Mouse (Mus musculus) adrenal gland, adult 2 months (tissue): ENCODE results near the gene Atp7b. TPM values are rescaled to one million over a fixed set of nuclear protein-coding genes. Genes with fewer than 3 reads are reported as not detected.

Experiments
- polyA plus RNA-seq: library from polyadenylated mRNA; depleted of rRNA; stranded (reverse); fragments of >200 nt; gene quantifications from 2 replicates; pipeline ENCODE4 v1.2.3, GENCODE M21; 2012; rRNA removed
- total RNA-seq, 2 experiments: library from RNA; stranded (reverse); gene quantifications; 2 replicates each; pipeline ENCODE4 v1.2.3; 2021

Atp7b gene
- total and polyA plus RNA-seq, 3 experiments: 0.09 to 1.2 (median 0.81) TPM

Other genes with a start within 250 kb of the Atp7b start
- gene Defb50, start 236.8 kb downstream of the Atp7b start, total RNA-seq: not detected
- gene Defb50, start 236.8 kb downstream of the Atp7b start, polyA plus RNA-seq: not detected in 2 replicates
- not detected for gene Defb2, start 220.4 kb downstream of the Atp7b start, total RNA-seq
- not detected in 2 replicates for gene Defb2, start 220.4 kb downstream of the Atp7b start, polyA plus RNA-seq
- gene Defb10, start 201.4 kb downstream of the Atp7b start, total RNA-seq: not detected
- gene Defb10, start 201.4 kb downstream of the Atp7b start, polyA plus RNA-seq: not detected in 2 replicates
- not detected for gene Defb9, start 174.9 kb downstream of the Atp7b start, total RNA-seq
- not detected in 2 replicates for gene Defb9, start 174.9 kb downstream of the Atp7b start, polyA plus RNA-seq
- not detected for gene Defb11, start 153.9 kb downstream of the Atp7b start, total RNA-seq
- gene Defb11, start 153.9 kb downstream of the Atp7b start, polyA plus RNA-seq: not detected in 2 replicates
- gene Defb15, start 127.6 kb downstream of the Atp7b start, total RNA-seq: not detected
- not detected in 2 replicates for gene Defb15, start 127.6 kb downstream of the Atp7b start, polyA plus RNA-seq
- gene Defb35, start 122.0 kb downstream of the Atp7b start, total RNA-seq: not detected
- not detected in 2 replicates for gene Defb35, start 122.0 kb downstream of the Atp7b start, polyA plus RNA-seq
- not detected for gene Defb13, start 113.5 kb downstream of the Atp7b start, total RNA-seq
- not detected in 2 replicates for gene Defb13, start 113.5 kb downstream of the Atp7b start, polyA plus RNA-seq
- gene Fam90a1a, start 101.6 kb downstream of the Atp7b start, total RNA-seq: not detected
- gene Fam90a1a, start 101.6 kb downstream of the Atp7b start, polyA plus RNA-seq: not detected in 2 replicates
- not detected for gene Ccdc70, start 90.5 kb downstream of the Atp7b start, total RNA-seq
- gene Ccdc70, start 90.5 kb downstream of the Atp7b start, polyA plus RNA-seq: not detected in 2 replicates
- 10 to 100 TPM; 36.3 to 36.7 TPM for gene Alg11, start 416 bp upstream of the Atp7b start, total RNA-seq
- 0.95 and 1.3 TPM in 2 replicates for gene Alg11, start 416 bp upstream of the Atp7b start, polyA plus RNA-seq
- gene Nek5, start 64.7 kb upstream of the Atp7b start, total RNA-seq: 10 to 100 TPM in 1 of 2 experiments, 1 to 10 TPM in 1; 3.1 to 11.1 TPM
- gene Nek5, start 64.7 kb upstream of the Atp7b start, polyA plus RNA-seq: 0.95 and 1.7 TPM in 2 replicates
- 1 to 10 TPM; 5.3 to 5.6 TPM for gene Nek3, start 106.1 kb upstream of the Atp7b start, total RNA-seq
- 0.65 and 0.66 TPM in 2 replicates for gene Nek3, start 106.1 kb upstream of the Atp7b start, polyA plus RNA-seq
- 1 to 10 TPM; 1.9 to 3.1 TPM for gene Ckap2, start 125.5 kb upstream of the Atp7b start, total RNA-seq
- gene Ckap2, start 125.5 kb upstream of the Atp7b start, polyA plus RNA-seq: 0.58 and 0.78 TPM in 2 replicates
- gene Vps36, start 132.5 kb upstream of the Atp7b start, total RNA-seq: 10 to 100 TPM; 29.9 to 36.2 TPM
- 5.2 and 5.7 TPM in 2 replicates for gene Vps36, start 132.5 kb upstream of the Atp7b start, polyA plus RNA-seq
- 1 to 10 TPM; 2.2 to 3.6 TPM for gene Thsd1, start 167.0 kb upstream of the Atp7b start, total RNA-seq
- 2.2 and 2.5 TPM in 2 replicates for gene Thsd1, start 167.0 kb upstream of the Atp7b start, polyA plus RNA-seq
- gene Tpte, start 223.1 kb upstream of the Atp7b start, total RNA-seq: not detected
- gene Tpte, start 223.1 kb upstream of the Atp7b start, polyA plus RNA-seq: 0.04 TPM in 1 of 2 replicates, not detected in the other